Comparison of ENCODE assay signal across 32 mouse cellular contexts in genomic region chr3:131983292-131983691, GRCm38 (mm10).
"Had no signal": no experiment of that assay in that cellular context is flagged by ENCODE, and none has a peak within 500 bp of the region (broad histone marks: within the 10 kb centered on the region; RNA-seq: fewer than 3 reads in every experiment).

No protein-coding gene starts in this region.

- H3K27me3 ChIP-seq: limb, embryonic 12.5 days; limb, embryonic 13.5 days; limb, embryonic 15.5 days; liver, embryonic 12.5 days; liver, embryonic 13.5 days; liver, embryonic 15.5 days; lung, embryonic 15.5 days; megakaryocyte, embryonic 14.5 days; midbrain, embryonic 12.5 days; midbrain, embryonic 13.5 days; midbrain, embryonic 15.5 days; neural tube, embryonic 12.5 days; neural tube, embryonic 13.5 days had no signal

- H3K4me3 ChIP-seq: limb, embryonic 10.5 days; limb, embryonic 12.5 days; limb, embryonic 13.5 days; limb, embryonic 15.5 days; liver, embryonic 12.5 days; liver, embryonic 13.5 days; liver, embryonic 15.5 days; lung, embryonic 15.5 days; megakaryocyte, embryonic 14.5 days; midbrain, embryonic 10.5 days; midbrain, embryonic 12.5 days; midbrain, embryonic 13.5 days; midbrain, embryonic 15.5 days; myocyte; neural tube, embryonic 12.5 days; neural tube, embryonic 13.5 days had no signal

- ATAC-seq: liver, embryonic 12.5 days; liver, postnatal 0 days; lung, postnatal 0 days; midbrain, embryonic 13.5 days; midbrain, embryonic 15.5 days; midbrain, embryonic 16.5 days had no signal

- H3K4me2 ChIP-seq: limb, embryonic 12.5 days; limb, embryonic 13.5 days; limb, embryonic 15.5 days; liver, embryonic 11.5 days; liver, embryonic 12.5 days; liver, embryonic 13.5 days; liver, embryonic 15.5 days; lung, embryonic 14.5 days; lung, embryonic 15.5 days; midbrain, embryonic 11.5 days; midbrain, embryonic 12.5 days; midbrain, embryonic 13.5 days; midbrain, embryonic 15.5 days; neural tube, embryonic 12.5 days; neural tube, embryonic 13.5 days had no signal

- H3K4me1 ChIP-seq: limb, embryonic 10.5 days; limb, embryonic 12.5 days; limb, embryonic 13.5 days; limb, embryonic 15.5 days; liver, embryonic 12.5 days; liver, embryonic 13.5 days; liver, embryonic 15.5 days; lung, embryonic 15.5 days; megakaryocyte, embryonic 14.5 days; midbrain, embryonic 10.5 days; midbrain, embryonic 12.5 days; midbrain, embryonic 13.5 days; midbrain, embryonic 15.5 days; neural tube, embryonic 12.5 days; neural tube, embryonic 13.5 days had no signal

- H3K9me3 ChIP-seq: limb, embryonic 10.5 days; limb, embryonic 12.5 days; limb, embryonic 13.5 days; limb, embryonic 15.5 days; liver, embryonic 12.5 days; liver, embryonic 13.5 days; liver, embryonic 15.5 days; lung, embryonic 15.5 days; midbrain, embryonic 10.5 days; midbrain, embryonic 12.5 days; midbrain, embryonic 13.5 days; midbrain, embryonic 15.5 days; neural tube, embryonic 12.5 days; neural tube, embryonic 13.5 days had no signal

- DNase-seq: left cerebral cortex, postnatal 4 days; liver; liver, embryonic 13.5 days; liver, postnatal 0 days; lung, adult 18-20 months; lung, adult 2 months; lung, embryonic 14.5 days; lung, postnatal 10 days; lung, postnatal 14 days; lung, postnatal 36 days; midbrain, embryonic 14.5 days had no signal

- H3K9ac ChIP-seq: limb, embryonic 12.5 days; limb, embryonic 13.5 days; limb, embryonic 15.5 days; liver, embryonic 12.5 days; liver, embryonic 13.5 days; liver, embryonic 14.5 days; liver, embryonic 15.5 days; liver, postnatal 0 days; lung, embryonic 14.5 days; lung, embryonic 15.5 days; midbrain, embryonic 12.5 days; midbrain, embryonic 13.5 days; midbrain, embryonic 15.5 days; neural tube, embryonic 12.5 days; neural tube, embryonic 13.5 days had no signal

- H3K36me3 ChIP-seq: limb, embryonic 10.5 days; limb, embryonic 12.5 days; limb, embryonic 13.5 days; limb, embryonic 15.5 days; liver, embryonic 12.5 days; liver, embryonic 13.5 days; liver, embryonic 15.5 days; lung, embryonic 15.5 days; midbrain, embryonic 10.5 days; midbrain, embryonic 12.5 days; midbrain, embryonic 13.5 days; midbrain, embryonic 15.5 days; neural tube, embryonic 12.5 days; neural tube, embryonic 13.5 days had no signal

- H3K27ac ChIP-seq: limb, embryonic 10.5 days; limb, embryonic 12.5 days; limb, embryonic 13.5 days; limb, embryonic 15.5 days; liver, embryonic 12.5 days; liver, embryonic 13.5 days; liver, embryonic 14.5 days; liver, embryonic 15.5 days; lung, embryonic 15.5 days; macrophage; midbrain, embryonic 10.5 days; midbrain, embryonic 12.5 days; midbrain, embryonic 13.5 days; midbrain, embryonic 15.5 days; neural tube, embryonic 12.5 days; neural tube, embryonic 13.5 days had no signal
